Mouse (Mus musculus) adrenal gland, postnatal 36 days (tissue): ENCODE measurements around the gene Cavin1. TPM values are rescaled to one million over a fixed set of nuclear protein-coding genes. Genes with fewer than 3 reads are reported as not detected.

Experiments used
- DNase-seq, 2 experiments: peaks; one replicate each; pipeline ENCODE4 v3.0.0; 2021; ENCODE audit warnings: mixed read lengths in 1 of 2
- total RNA-seq, 2 experiments: library from RNA; stranded (reverse); gene quantifications; 2 replicates each; pipeline ENCODE4 v1.2.3; 2021

The Cavin1 gene
- total RNA-seq, 2 experiments from 2014 or later, result 307 to 340 TPM

- no peak for DNase-seq
Observed at GRCm38 (mm10) chr11:100914415-100914814, 56.3 kb downstream of the Cavin1 start.

GRCm38 (mm10) chr11:100912401-100913155 lies 58.1 kb downstream of the Cavin1 start:
- no peak for DNase-seq

- no peak for DNase-seq
Observed at GRCm38 (mm10) chr11:100908567-100908966, 62.1 kb downstream of the Cavin1 start.

- DNase-seq, result no peak
Observed at GRCm38 (mm10) chr11:100908112-100908511, 62.6 kb downstream of the Cavin1 start.

GRCm38 (mm10) chr11:100906885-100907284 lies 63.8 kb downstream of the Cavin1 start:
- no peak for DNase-seq

Other genes starting within 250 kb of the Cavin1 start
- 100 to 1,000 TPM; 172 to 187 TPM for gene Rab5c, start 232.7 kb downstream of the Cavin1 start, total RNA-seq
- gene Kcnh4, start 210.9 kb downstream of the Cavin1 start, total RNA-seq, result under 1 TPM; 0.10 to 0.13 TPM
- gene Hcrt, start 208.0 kb downstream of the Cavin1 start, total RNA-seq, result not detected
- gene Ghdc, start 199.9 kb downstream of the Cavin1 start, total RNA-seq, result 10 to 100 TPM; 18.8 to 25.8 TPM
- gene Stat5b, start 120.2 kb downstream of the Cavin1 start, total RNA-seq, result 100 to 1,000 TPM in 1 of 2 experiments, 10 to 100 TPM in 1; 58.3 to 111 TPM
- gene Stat5a, start 111.5 kb downstream of the Cavin1 start, total RNA-seq, result 10 to 100 TPM; 26.3 to 39.8 TPM
- gene Stat3, start 31.3 kb downstream of the Cavin1 start, total RNA-seq, result 100 to 1,000 TPM in 1 of 2 experiments, 10 to 100 TPM in 1; 74.2 to 109 TPM
- gene Atp6v0a1, start 38.6 kb upstream of the Cavin1 start, total RNA-seq, result 100 to 1,000 TPM; 122 to 148 TPM
- 10 to 100 TPM; 36.3 to 47.0 TPM for gene Naglu, start 99.1 kb upstream of the Cavin1 start, total RNA-seq
- 1 to 10 TPM; 1.5 to 3.3 TPM for gene Hsd17b1, start 107.5 kb upstream of the Cavin1 start, total RNA-seq
- 100 to 1,000 TPM in 1 of 2 experiments, 10 to 100 TPM in 1; 71.3 to 111 TPM for gene Coasy, start 111.7 kb upstream of the Cavin1 start, total RNA-seq
- 10 to 100 TPM; 50.1 to 63.1 TPM for gene Mlx, start 116.4 kb upstream of the Cavin1 start, total RNA-seq
- 1 to 10 TPM; 5.8 to 6.6 TPM for gene Psmc3ip, start 124.5 kb upstream of the Cavin1 start, total RNA-seq
- 10 to 100 TPM; 53.2 to 57.2 TPM for gene Retreg3, start 149.0 kb upstream of the Cavin1 start, total RNA-seq
- 10 to 100 TPM; 41.3 to 42.7 TPM for gene Tubg1, start 149.1 kb upstream of the Cavin1 start, total RNA-seq
- 1 to 10 TPM; 5.9 to 7.0 TPM for gene Tubg2, start 185.0 kb upstream of the Cavin1 start, total RNA-seq
- 1 to 10 TPM; 4.6 to 4.9 TPM for gene Cntnap1, start 199.6 kb upstream of the Cavin1 start, total RNA-seq
- gene Plekhh3, start 200.5 kb upstream of the Cavin1 start, total RNA-seq, result 10 to 100 TPM; 21.5 to 30.0 TPM
- under 1 TPM in 1 of 2 experiments, not detected in 1; 0.43 TPM for gene Ccr10, start 204.6 kb upstream of the Cavin1 start, total RNA-seq